Mouse (Mus musculus) lung, postnatal 0 days (tissue): Measurements from ENCODE around the gene Ubash3b.

Experiments used
- CTCF ChIP-seq: IDR thresholded peaks from 2 replicates; pipeline ENCODE4 v1.5.1; 2016; ENCODE audit warnings: antibody characterized with exemption, mild to moderate bottlenecking
- EP300 ChIP-seq: IDR thresholded peaks from 2 replicates; pipeline ENCODE4 v1.6.1; 2016; ENCODE audit warnings: antibody characterized with exemption, mild to moderate bottlenecking, control low read depth

- TF ChIP-seq CTCF (no peak), EP300 (no peak)
Observed at GRCm38 (mm10) chr9:41047654-41048053, 113.8 kb downstream of the Ubash3b start.
